Mouse (Mus musculus): ENCODE data around the gene Gm13289. TPM values are rescaled to one million over a fixed set of nuclear protein-coding genes. Genes with fewer than 3 reads are reported as not detected.
"Not testable (repeated sequence)": the region's sequence is repeated elsewhere in the genome, so short reads cannot be mapped to it uniquely, and the experiment has no call there.

The Gm13289 gene
- total RNA-seq, 1 experiment = not detected

- Histone ChIP-seq H3K27ac (ENCODE audit: insufficient read depth, low read depth, low read length, poor library complexity, severe bottlenecking) (no peak overlapping the region), H3K9ac (ENCODE audit: insufficient read depth, low read depth, low read length, poor library complexity, severe bottlenecking) (no peak overlapping the region), H3K9me3 (ENCODE audit: control insufficient read depth, insufficient read depth, low read depth, low read length) (no peaks in the 10 kb centered on the region), H3K4me3 (ENCODE audit: insufficient read depth in 1 of 2, low read depth in 1 of 2, low read length in 2 of 2, poor library complexity in 1 of 2, severe bottlenecking in 1 of 2) (no peak overlapping the region), H3K4me1 (ENCODE audit: control insufficient read depth in 2 of 2, insufficient read depth in 2 of 2, low read length in 2 of 2, poor library complexity in 1 of 2) (no peaks in the 10 kb centered on the region), H3K36me3 (ENCODE audit: control insufficient read depth, insufficient read depth, low read length, poor library complexity, severe bottlenecking) (no peaks in the 10 kb centered on the region)
- TF ChIP-seq CHD2 (IDR thresholded peaks at IDR 0.05; ENCODE audit: low read depth, low read length) (no peak), MAFK (IDR thresholded peaks at IDR 0.05; ENCODE audit: insufficient read depth, low read depth, low read length) (no peak), ZNF384 (IDR thresholded peaks at IDR 0.05; ENCODE audit: low read depth, low read length) (no peak), ZC3H11A (IDR thresholded peaks at IDR 0.05; ENCODE audit: borderline replicate concordance, low read depth, low read length) (no peak), HCFC1 (IDR thresholded peaks at IDR 0.05; ENCODE audit: borderline replicate concordance, insufficient read depth, low read length) (no peak)
- no peak for DNase-seq (ENCODE audit: low read depth, low spot score)
- in situ Hi-C loops (cut with MboI; ENCODE audit: low sequenced_read_pairs in 2 of 2, unreplicated experiment in 2 of 2) = no loop called here
These were observed 33.9 kb upstream of the Gm13289 start for GRCm38 (mm10) chr4:88742771-88743371.

GRCm38 (mm10) chr4:88744207-88744606 lies 32.5 kb upstream of the Gm13289 start:
- H3K4me3 ChIP-seq (ENCODE audit: insufficient read depth in 1 of 2, low read depth in 1 of 2, low read length in 2 of 2, poor library complexity in 1 of 2, severe bottlenecking in 1 of 2) = no peak overlapping the region
- no peak overlapping the region for H3K27ac ChIP-seq (ENCODE audit: insufficient read depth, low read depth, low read length, poor library complexity, severe bottlenecking)
- in situ Hi-C loops (cut with MboI; ENCODE audit: low sequenced_read_pairs in 2 of 2, unreplicated experiment in 2 of 2) = no loop called here
- no peak for DNase-seq (ENCODE audit: low read depth, low spot score)
- no peak for TF ChIP-seq CHD2 (IDR thresholded peaks at IDR 0.05; ENCODE audit: low read depth, low read length)
- no peaks in the 10 kb centered on the region for H3K36me3 ChIP-seq (ENCODE audit: control insufficient read depth, insufficient read depth, low read length, poor library complexity, severe bottlenecking)
- no peaks in the 10 kb centered on the region for H3K9me3 ChIP-seq (ENCODE audit: control insufficient read depth, insufficient read depth, low read depth, low read length)
- H3K9ac ChIP-seq (ENCODE audit: insufficient read depth, low read depth, low read length, poor library complexity, severe bottlenecking) = no peak overlapping the region
- H3K4me1 ChIP-seq (ENCODE audit: control insufficient read depth in 2 of 2, insufficient read depth in 2 of 2, low read length in 2 of 2, poor library complexity in 1 of 2) = no peaks in the 10 kb centered on the region

- Histone ChIP-seq H3K27ac (ENCODE audit: insufficient read depth, low read depth, low read length, poor library complexity, severe bottlenecking) (no peak overlapping the region), H3K9ac (ENCODE audit: insufficient read depth, low read depth, low read length, poor library complexity, severe bottlenecking) (no peak overlapping the region), H3K4me3 (ENCODE audit: insufficient read depth in 1 of 2, low read depth in 1 of 2, low read length in 2 of 2, poor library complexity in 1 of 2, severe bottlenecking in 1 of 2) (no peak overlapping the region), H3K36me3 (ENCODE audit: control insufficient read depth, insufficient read depth, low read length, poor library complexity, severe bottlenecking) (no peaks in the 10 kb centered on the region), H3K9me3 (ENCODE audit: control insufficient read depth, insufficient read depth, low read depth, low read length) (no peaks in the 10 kb centered on the region), H3K4me1 (ENCODE audit: control insufficient read depth in 2 of 2, insufficient read depth in 2 of 2, low read length in 2 of 2, poor library complexity in 1 of 2) (no peaks in the 10 kb centered on the region)
- TF ChIP-seq MAFK (IDR thresholded peaks at IDR 0.05; ENCODE audit: insufficient read depth, low read depth, low read length) = no peak
- no peak for TF ChIP-seq CHD2 (IDR thresholded peaks at IDR 0.05; ENCODE audit: low read depth, low read length)
- TF ChIP-seq HCFC1 (IDR thresholded peaks at IDR 0.05; ENCODE audit: borderline replicate concordance, insufficient read depth, low read length) = no peak
- no peak for TF ChIP-seq ZNF384 (IDR thresholded peaks at IDR 0.05; ENCODE audit: low read depth, low read length)
- TF ChIP-seq ZC3H11A (IDR thresholded peaks at IDR 0.05; ENCODE audit: borderline replicate concordance, low read depth, low read length) = no peak
- in situ Hi-C loops (cut with MboI; ENCODE audit: low sequenced_read_pairs in 2 of 2, unreplicated experiment in 2 of 2) = no loop called here
- no peak for DNase-seq (ENCODE audit: low read depth, low spot score)
These were observed 26.8 kb upstream of the Gm13289 start for GRCm38 (mm10) chr4:88749926-88750325.

- H3K27ac ChIP-seq (ENCODE audit: insufficient read depth, low read depth, low read length, poor library complexity, severe bottlenecking); H3K4me1 ChIP-seq (ENCODE audit: control insufficient read depth in 2 of 2, insufficient read depth in 2 of 2, low read length in 2 of 2, poor library complexity in 1 of 2); H3K4me3 ChIP-seq (ENCODE audit: insufficient read depth in 1 of 2, low read depth in 1 of 2, low read length in 2 of 2, poor library complexity in 1 of 2, severe bottlenecking in 1 of 2); in situ Hi-C loops (cut with MboI; ENCODE audit: low sequenced_read_pairs in 2 of 2, unreplicated experiment in 2 of 2); H3K36me3 ChIP-seq (ENCODE audit: control insufficient read depth, insufficient read depth, low read length, poor library complexity, severe bottlenecking); H3K9ac ChIP-seq (ENCODE audit: insufficient read depth, low read depth, low read length, poor library complexity, severe bottlenecking); DNase-seq (ENCODE audit: low read depth, low spot score); H3K9me3 ChIP-seq (ENCODE audit: control insufficient read depth, insufficient read depth, low read depth, low read length): not testable (repeated sequence)
These were observed 21.8 kb upstream of the Gm13289 start, which contains the start of gene Gm13271 for GRCm38 (mm10) chr4:88754818-88755340. Gene Gm13271 (plus strand): TSS chr4:88754868.

GRCm38 (mm10) chr4:88756581-88757513 lies 19.9 kb upstream of the Gm13289 start:
- in situ Hi-C loops (cut with MboI; ENCODE audit: low sequenced_read_pairs in 2 of 2, unreplicated experiment in 2 of 2); H3K36me3 ChIP-seq (ENCODE audit: control insufficient read depth, insufficient read depth, low read length, poor library complexity, severe bottlenecking); H3K4me3 ChIP-seq (ENCODE audit: insufficient read depth in 1 of 2, low read depth in 1 of 2, low read length in 2 of 2, poor library complexity in 1 of 2, severe bottlenecking in 1 of 2); H3K9ac ChIP-seq (ENCODE audit: insufficient read depth, low read depth, low read length, poor library complexity, severe bottlenecking); H3K27ac ChIP-seq (ENCODE audit: insufficient read depth, low read depth, low read length, poor library complexity, severe bottlenecking); H3K9me3 ChIP-seq (ENCODE audit: control insufficient read depth, insufficient read depth, low read depth, low read length); DNase-seq (ENCODE audit: low read depth, low spot score); H3K4me1 ChIP-seq (ENCODE audit: control insufficient read depth in 2 of 2, insufficient read depth in 2 of 2, low read length in 2 of 2, poor library complexity in 1 of 2): not testable (repeated sequence)

- H3K36me3 ChIP-seq (ENCODE audit: control insufficient read depth, insufficient read depth, low read length, poor library complexity, severe bottlenecking); H3K4me3 ChIP-seq (ENCODE audit: insufficient read depth in 1 of 2, low read depth in 1 of 2, low read length in 2 of 2, poor library complexity in 1 of 2, severe bottlenecking in 1 of 2); in situ Hi-C loops (cut with MboI; ENCODE audit: low sequenced_read_pairs in 2 of 2, unreplicated experiment in 2 of 2); H3K27ac ChIP-seq (ENCODE audit: insufficient read depth, low read depth, low read length, poor library complexity, severe bottlenecking); H3K4me1 ChIP-seq (ENCODE audit: control insufficient read depth in 2 of 2, insufficient read depth in 2 of 2, low read length in 2 of 2, poor library complexity in 1 of 2); DNase-seq (ENCODE audit: low read depth, low spot score); H3K9ac ChIP-seq (ENCODE audit: insufficient read depth, low read depth, low read length, poor library complexity, severe bottlenecking); H3K9me3 ChIP-seq (ENCODE audit: control insufficient read depth, insufficient read depth, low read depth, low read length): not testable (repeated sequence)
These were observed 19.1 kb upstream of the Gm13289 start for GRCm38 (mm10) chr4:88757628-88758031.

GRCm38 (mm10) chr4:88758751-88759150 lies 18.0 kb upstream of the Gm13289 start:
- H3K9ac ChIP-seq (ENCODE audit: insufficient read depth, low read depth, low read length, poor library complexity, severe bottlenecking); H3K27ac ChIP-seq (ENCODE audit: insufficient read depth, low read depth, low read length, poor library complexity, severe bottlenecking); DNase-seq (ENCODE audit: low read depth, low spot score); H3K4me3 ChIP-seq (ENCODE audit: insufficient read depth in 1 of 2, low read depth in 1 of 2, low read length in 2 of 2, poor library complexity in 1 of 2, severe bottlenecking in 1 of 2); in situ Hi-C loops (cut with MboI; ENCODE audit: low sequenced_read_pairs in 2 of 2, unreplicated experiment in 2 of 2); H3K4me1 ChIP-seq (ENCODE audit: control insufficient read depth in 2 of 2, insufficient read depth in 2 of 2, low read length in 2 of 2, poor library complexity in 1 of 2); H3K9me3 ChIP-seq (ENCODE audit: control insufficient read depth, insufficient read depth, low read depth, low read length); H3K36me3 ChIP-seq (ENCODE audit: control insufficient read depth, insufficient read depth, low read length, poor library complexity, severe bottlenecking): not testable (repeated sequence)
